Mouse (Mus musculus) heart, postnatal 25 days (tissue): ENCODE data around the gene Gm49366. TPM values are rescaled to one million over a fixed set of nuclear protein-coding genes. Genes with fewer than 3 reads are reported as not detected.
A peak's percentile ranks its signal among the peaks of the same experiment; 100 is the strongest.
"Not testable (repeated sequence)": the region's sequence is repeated elsewhere in the genome, so short reads cannot be mapped to it uniquely, and the experiment has no call there.

Experiments used
- DNase-seq: peaks from one replicate; pipeline ENCODE4 v3.0.0; 2022; ENCODE audit warnings: low spot score
- intact Hi-C: fragments of 180-260 bp; cut with DNase I; formaldehyde crosslinking; loops from one replicate; pipeline ENCODE4 v1.15.1; 2025
- total RNA-seq, 2 experiments: library from RNA; stranded (reverse); gene quantifications; 2 replicates each; pipeline ENCODE4 v1.2.3; 2021

Gene Gm49366
- not detected for total RNA-seq

DNA sequence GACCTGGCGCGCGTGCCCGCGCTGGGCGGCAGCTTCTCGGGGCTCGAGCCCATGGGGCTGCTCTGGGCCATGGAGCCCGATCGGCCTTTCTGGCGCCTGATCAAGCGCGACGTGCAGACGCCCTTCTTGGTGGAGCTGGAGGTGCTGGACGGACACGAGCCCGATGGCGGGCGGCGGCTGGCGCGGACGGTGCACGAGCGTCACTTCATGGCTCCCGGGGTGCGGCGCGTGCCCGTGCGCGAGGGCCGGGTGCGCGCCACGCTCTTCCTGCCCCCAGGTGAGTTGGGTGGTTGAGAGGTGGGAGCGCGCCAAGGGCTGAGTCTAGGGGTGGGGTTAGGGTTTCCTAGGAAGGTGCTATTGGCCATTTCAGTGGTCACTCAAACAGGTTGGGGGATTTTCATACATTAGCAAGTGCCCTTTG lies at the start of gene Gm49366:
Gene Gm49366, plus strand, starts transcription at position 245 of the 421 bp plus-strand sequence.
- DNase-seq = peak; percentile 5

DNA sequence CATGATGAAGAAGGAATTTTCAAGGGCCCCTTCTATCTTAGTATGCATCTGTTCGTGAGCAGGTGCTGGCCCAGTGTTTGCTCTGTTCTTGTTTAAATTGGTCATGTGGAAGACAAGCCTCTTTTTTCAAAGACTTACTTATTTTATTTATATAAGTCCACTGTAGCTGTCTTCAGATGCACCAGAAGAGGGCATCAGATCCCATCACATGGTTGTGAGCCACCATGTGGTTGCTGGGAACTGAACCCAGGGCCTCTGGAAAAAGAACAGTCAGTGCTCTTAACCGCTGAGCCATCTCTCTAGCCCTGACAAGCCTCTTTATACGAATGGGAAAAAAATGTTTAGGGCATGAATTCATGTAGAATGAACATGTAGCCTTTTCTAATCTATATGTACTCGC lies 49.4 kb upstream of the Gm49366 start:
- no peak for DNase-seq
- intact Hi-C loops = loop anchor here (2.0 to 5.0 kb wide), 2 partner anchors 19 to 43 kb away; partner anchors contain the start of gene Acot1

More for the DNA sequence above, at the start of gene Gm49366:
- intact Hi-C loops = loop anchor here (10.0 kb wide), 1 partner anchor 324 kb away; no protein-coding TSS in a partner anchor

DNA sequence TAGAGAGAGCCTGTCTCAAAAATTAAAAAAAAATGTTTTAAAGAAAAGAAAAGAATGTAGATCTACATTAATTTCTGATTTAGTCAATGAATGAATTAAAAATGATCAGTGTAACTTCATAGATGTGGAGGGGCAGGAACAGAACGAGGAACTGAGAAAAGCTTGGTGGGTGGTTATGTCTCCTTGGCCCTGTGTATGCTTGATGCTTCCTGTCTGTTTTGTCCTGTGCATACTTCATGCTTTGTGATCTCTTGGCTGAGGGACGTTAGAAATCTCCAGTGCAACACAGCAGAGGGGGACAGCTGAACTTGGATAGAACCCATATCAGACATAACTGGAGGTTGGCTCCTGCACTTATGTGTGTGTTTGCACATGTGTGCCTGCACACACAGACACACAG lies 41.5 kb upstream of the Gm49366 start:
- intact Hi-C loops = no loop called here
- no peak for DNase-seq

DNA sequence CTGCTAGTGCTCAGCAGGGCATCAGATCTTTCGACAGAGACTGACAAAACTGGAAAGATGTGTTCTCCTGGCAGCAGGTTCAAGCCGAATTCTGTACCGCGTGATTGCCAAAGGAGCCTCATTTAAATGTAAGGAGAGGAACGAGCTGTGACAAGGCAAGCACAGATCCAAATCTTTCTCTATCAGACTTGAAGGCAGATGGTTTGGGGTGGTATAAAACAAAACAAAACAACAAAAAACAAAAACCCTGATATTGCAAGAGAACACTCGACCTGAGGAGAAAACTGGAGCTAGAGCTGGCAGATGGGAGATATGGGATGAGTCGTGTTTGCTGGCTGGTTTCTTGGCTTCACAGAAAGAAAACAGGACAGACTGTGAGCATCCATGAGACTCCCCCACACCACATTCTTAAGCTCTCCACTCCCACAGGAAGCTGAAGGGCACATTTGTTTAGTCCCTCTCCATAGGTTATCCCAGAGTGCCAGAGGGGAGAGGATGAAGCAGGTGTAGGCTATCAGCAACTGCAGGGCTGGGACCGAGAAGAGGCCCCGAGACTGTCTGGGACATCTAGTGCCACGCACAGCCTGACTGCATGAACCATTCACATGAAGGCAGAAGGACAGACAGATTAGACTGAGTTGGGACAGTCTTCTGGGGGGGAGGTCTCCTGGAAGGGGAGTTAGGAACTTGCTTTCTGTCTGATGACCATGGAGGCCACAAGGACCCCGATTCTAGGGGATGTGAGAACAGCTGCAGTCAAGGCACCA lies 40.2 kb upstream of the Gm49366 start:
- intact Hi-C loops = no loop called here
- DNase-seq = no peak

DNA sequence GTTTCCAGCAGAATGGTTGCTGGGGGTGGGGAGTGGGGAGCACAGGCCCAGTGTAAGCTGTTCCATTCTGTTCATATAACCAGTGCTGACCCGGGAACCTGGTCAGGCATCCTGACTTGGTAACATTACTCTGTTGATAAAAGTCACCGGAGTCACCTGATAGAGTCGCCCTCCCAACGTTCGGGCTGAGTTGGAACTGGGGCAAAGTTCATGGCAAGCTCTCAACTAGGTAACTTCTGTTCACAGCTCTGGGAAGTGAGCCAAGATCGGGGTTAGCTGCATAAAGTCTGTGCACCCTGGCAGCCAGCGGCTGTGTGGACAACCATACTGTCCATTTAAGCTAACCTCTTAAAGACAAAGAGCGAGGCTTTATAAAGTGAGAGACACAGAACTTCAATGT lies 39.5 kb upstream of the Gm49366 start:
- DNase-seq = peak; percentile 8
- intact Hi-C loops = not testable (repeated sequence)

DNA sequence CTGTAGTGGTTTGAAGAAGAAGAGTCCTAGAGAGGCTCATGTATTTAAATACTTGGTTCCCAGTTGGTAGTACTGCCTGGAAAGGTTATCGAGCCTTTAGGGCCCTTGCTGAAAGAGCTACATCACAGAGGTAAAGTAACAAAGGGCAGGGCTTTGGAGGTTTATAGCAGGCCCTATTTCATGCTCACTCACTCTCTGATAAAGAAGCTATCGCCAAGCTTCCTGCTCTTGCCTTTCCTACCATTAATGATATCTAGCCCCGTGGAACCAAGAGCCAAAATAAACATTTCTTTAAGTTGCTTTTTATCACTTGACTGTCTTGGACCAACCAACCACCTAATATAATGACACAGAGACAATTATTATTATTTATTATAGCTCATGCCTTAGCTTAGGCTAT lies 38.3 kb upstream of the Gm49366 start:
- DNase-seq = no peak
- intact Hi-C loops = no loop called here

DNA sequence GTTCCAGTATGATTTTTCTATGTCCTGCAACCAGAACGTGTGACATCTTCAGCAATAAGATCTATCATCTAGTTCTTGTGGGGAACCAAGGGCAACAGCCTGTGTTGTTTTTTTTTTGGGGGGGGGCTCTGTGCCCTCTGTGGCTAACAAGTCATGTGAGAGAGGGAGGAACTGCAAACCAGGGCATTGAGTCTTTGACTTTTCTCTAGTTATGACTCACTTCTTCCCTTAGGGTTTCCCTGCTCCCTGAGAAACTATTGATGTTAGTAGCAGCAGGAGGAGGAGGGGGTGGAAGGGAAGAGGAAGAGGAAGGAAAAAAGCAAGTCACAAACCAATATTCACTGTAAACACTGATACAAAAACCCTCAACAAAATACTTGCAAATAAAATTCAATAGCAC lies 34.9 kb upstream of the Gm49366 start:
- no peak for DNase-seq
- intact Hi-C loops = no loop called here

DNA sequence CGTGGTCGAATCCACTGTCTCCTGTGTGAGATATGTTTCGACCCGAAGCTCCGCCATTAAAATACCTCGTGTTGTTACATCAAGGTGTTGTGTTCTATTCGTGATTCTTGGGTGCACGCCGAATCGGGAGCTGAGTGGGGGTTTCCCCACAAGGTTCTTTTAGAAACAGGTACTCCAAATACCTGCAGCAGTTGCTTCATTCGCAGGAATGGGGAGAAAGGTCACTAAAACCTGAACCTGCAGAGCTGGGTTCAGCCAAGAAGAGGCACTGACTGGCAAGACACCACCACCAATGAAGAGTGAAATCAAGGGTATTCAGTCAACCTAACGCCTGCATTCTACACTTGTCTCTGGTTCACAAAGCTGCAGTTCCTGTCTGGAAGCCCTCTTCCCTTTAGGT lies 30.5 kb upstream of the Gm49366 start:
- DNase-seq = no peak
- intact Hi-C loops = loop anchor here (2.0 kb wide), 1 partner anchor 19 kb away; no protein-coding TSS in a partner anchor

DNA sequence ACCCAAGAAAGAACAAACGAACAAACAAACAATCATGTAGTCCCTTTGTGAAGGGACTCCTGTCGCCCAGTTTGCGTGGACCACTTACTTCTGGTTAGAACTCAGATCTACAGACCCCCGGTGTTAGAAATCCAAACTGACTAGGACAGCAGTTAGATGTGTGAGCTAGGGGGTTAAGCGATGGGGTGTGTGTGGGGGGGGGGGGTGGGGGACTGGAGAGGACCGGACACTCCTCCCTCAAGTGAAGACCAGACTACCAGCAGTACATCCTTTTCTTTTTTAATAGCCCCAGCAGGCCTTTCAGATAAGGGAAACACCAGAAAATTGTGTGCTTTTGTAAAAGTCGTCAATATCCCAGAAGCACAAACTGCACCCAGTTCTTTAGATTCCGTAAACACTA lies 30.0 kb upstream of the Gm49366 start:
- DNase-seq = no peak
- intact Hi-C loops = loop anchor here (2.0 kb wide), 1 partner anchor 20 kb away; no protein-coding TSS in a partner anchor

DNA sequence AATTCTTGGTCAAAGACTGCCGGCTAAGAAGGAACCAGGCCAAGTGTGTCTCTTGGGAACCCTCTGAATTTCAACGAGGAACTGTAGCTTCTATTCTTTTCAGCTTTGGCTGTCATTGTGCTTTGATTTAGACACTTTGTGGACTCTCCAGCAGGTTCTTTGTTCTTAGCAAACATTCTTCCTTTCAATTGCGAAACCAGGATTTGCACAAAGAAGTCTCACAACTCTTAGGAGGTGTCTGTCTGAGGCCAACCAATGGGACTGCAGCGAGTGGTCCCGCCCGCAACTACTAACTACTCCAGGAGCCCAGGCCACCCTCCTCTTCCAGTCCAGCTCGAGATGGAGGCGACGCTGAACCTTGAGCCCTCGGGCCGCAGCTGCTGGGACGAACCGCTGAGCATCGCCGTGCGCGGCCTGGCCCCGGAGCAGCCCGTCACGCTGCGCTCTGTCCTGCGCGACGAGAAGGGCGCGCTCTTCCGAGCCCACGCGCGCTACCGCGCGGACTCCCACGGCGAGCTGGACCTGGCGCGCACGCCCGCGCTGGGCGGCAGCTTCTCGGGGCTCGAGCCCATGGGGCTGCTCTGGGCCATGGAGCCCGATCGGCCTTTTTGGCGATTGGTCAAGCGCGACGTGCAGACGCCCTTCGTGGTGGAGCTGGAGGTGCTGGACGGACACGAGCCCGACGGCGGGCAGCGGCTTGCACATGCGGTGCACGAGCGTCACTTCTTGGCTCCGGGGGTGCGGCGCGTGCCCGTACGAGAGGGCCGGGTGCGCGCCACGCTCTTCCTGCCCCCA lies 29.4 kb upstream of the Gm49366 start, which contains the start of gene Acot1:
Gene Acot1, plus strand, starts transcription at position 320 of the 795 bp plus-strand sequence.
- intact Hi-C loops = loop anchor here (2.0 kb wide), 1 partner anchor 21 kb away; no protein-coding TSS in a partner anchor
- DNase-seq = peak; percentile 68

DNA sequence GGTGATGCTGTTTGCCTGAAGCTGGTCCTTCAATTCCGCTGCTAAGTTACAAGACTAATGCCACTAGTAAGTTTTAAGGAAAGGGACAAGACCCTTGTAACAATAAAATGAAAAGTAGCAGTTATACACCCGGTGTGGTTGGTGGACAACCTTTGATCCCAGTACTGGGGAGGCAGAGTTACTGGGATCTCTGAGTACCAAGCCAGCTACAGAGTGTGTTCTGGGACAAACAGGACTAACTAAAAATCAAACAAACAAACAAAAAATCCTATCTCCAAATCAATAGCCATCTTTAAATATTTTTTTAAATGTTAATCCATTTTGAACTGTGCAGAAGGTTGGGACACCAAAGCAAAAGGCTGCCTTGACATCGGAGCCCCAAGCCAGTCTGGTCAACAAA lies 28.5 kb upstream of the Gm49366 start:
- intact Hi-C loops = no loop called here
- no peak for DNase-seq

DNA sequence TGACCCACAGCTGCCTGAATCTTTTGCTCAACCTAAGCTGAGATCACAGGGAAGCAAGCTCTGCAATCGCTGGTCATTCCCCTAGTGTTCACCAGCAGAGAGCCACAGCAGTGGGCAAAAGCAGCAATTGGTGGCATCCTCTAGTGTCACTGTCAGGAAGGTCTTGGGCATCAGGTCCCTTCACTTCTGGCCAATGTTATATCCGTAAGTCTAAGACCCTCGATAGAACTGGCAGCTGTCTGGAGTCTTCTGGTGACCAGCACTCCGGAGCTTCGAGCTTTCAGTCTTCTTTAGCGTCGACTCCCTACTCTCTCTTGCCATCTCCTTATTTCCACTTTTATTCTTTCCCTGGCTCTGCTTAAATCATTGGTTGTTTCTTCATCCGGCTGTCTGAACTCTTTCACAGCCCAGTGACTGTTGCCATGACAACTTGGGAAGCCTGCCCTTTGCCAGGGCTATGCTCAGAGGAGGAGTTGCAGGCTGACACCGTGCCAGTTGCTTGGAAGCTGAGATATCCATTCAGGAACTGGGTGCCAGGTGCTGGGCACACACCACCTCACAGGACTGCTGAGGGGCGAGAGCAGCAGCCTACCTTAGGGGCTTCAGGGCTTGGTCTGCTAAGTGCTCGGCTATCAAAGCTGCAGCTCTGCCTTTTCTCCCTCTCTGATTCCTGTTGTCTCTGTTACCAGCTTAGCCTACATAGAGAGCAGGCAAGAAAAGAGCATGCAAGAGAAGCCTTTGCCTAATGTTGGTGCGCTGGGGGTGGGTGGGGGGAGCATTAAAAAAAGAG lies 27.3 kb upstream of the Gm49366 start:
- intact Hi-C loops = no loop called here
- peak; percentile 17 for DNase-seq

DNA sequence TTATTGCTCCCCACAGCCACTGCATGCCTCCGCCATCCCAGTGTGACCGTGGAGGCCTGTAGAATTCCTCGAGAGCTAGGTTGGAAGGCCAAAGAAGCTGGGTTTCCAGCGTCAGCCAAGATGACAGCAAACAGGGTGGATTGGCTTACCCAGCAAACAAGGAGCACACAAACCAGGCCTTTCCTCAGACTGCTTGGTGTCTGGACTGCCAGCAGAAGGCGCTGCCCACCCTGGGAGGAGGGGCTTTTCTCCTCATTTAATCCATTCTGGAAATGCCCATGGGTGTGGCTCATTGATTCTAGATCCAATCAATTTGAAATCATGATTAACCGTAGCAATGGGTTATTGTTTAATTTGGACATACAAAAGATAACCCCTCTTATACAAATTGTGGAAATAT lies 25.6 kb upstream of the Gm49366 start:
- DNase-seq = no peak
- intact Hi-C loops = no loop called here

DNA sequence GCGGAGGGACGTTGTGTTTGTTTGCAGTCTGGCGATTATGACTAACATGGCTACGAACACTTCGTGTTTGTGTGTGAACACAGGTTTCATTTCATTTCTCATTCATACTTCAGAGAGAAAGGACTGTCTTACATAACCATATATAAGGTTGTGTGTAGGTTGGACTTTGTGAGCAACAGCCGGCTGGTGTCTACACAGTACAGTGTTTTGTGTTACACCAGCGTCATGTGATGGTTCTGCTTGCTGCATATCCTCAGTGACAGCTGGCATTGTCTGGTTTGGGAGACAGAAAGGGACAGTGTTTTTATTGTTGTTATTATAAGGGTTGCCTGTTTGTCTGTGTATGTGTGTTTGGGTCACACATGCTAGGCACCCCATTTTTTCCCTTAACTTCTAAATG lies 25.0 kb upstream of the Gm49366 start:
- no peak for DNase-seq
- intact Hi-C loops = no loop called here

DNA sequence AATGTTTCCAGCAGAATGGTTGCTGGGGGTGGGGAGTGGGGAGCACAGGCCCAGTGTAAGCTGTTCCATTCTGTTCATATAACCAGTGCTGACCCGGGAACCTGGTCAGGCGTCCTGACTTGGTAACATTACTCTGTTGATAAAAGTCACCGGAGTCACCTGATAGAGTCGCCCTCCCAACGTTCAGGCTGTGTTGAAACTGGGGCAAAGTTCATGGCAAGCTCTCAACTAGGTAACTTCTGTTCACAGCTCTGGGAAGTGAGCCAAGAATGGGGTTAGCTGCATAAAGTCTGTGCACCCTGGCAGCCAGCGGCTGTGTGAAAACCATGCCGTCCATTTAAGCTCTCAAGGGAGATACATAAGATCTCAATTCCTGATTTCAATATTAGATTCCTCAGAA lies 18.2 kb upstream of the Gm49366 start:
- peak; percentile 19 for DNase-seq
- intact Hi-C loops = not testable (repeated sequence)

DNA sequence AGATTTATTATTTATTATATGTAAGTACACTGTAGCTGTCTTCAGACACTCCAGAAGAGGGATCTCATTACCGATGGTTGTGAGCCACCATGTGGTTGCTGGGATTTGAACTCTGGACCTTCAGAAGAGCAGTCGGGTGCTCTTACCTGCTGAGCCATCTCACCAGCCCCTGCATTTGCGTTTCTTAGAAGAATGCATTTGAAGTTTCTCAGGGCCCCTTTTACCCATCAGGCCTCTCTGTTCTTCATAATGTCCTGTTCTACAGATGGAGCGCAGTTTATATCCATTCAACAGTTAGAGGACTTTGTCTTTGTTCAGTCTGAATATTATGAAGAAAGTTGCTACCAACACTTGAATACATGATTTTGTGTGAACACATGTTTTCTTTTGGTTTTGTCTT lies 16.5 kb upstream of the Gm49366 start:
- intact Hi-C loops, DNase-seq: not testable (repeated sequence)

DNA sequence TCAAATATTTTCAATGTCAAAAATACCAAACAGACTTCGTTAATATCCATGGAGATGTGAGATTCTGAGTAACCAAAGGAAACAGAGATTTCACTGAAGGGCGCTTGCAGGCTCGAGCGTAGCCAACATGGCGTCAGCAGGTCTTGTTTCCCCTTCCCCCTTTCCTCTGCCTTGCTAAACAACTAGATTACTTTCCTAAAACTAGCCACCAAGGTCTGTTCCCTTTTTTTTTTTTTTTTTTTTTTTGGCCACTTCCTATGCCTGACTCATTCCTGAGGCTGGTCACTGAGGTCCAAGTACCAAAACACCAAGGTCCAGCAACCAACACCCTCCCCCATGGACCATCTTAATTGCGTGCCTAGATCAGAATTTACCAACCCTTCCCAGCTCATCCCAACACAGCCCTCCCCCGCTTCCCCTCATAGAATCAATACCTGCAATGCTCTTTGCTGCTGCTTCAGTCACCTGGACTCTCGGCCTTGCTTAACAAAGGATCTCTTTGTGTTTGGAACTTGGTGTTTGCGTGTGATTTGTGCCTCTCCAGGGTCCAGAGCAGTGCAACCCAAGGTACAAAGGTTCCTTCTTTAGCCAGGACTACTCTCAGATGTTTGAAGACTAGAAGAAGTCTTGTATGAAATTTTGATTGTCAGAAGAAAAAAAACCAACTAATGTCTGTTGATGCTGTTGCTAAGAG lies 15.5 kb upstream of the Gm49366 start:
- DNase-seq = no peak
- intact Hi-C loops = no loop called here

DNA sequence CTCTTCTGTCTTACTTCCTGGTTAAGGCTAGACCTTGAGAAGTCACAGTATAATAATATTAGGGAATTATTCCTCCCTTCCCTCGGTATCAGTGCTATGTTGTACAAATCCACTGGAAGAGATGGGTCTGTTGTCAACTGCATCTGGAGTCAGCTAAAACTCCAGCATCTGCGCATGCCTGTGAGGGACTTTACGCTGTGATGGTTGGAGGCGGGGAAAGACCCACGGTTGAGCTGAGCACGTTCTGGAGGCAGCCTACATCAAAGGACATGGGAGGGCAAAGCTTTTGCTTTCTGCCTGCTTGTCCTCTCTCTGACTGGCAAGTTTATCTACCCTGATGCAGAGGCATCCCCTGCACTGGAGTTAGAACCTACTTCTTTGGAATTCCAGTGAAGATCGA lies 12.8 kb upstream of the Gm49366 start:
- intact Hi-C loops = no loop called here
- DNase-seq = no peak

DNA sequence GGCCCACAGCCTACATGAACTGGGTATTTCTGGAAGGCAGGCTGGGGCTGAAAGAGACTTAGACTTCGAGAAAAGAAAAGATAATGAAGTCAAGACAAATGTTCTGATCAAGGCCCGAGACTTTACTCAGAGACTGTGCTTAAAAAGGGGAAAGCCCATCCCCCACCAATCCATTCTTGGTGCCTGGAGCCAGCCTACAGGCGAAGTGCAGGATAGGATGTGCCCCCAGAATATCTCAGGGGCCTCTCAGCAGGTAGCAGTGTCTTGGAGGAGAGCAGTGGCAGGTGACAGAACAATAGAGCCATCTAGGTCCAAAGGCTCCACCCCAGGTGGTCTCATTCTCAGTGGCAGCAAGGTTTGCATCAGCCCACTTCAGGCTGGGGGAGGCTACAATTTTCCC lies 10.4 kb upstream of the Gm49366 start:
- DNase-seq, intact Hi-C loops: not testable (repeated sequence)
